Mouse (Mus musculus) cortical plate, adult 2 months (tissue): ENCODE results near the gene Sphkap.

Source experiments
- CTCF ChIP-seq: fragments of 200-500 bp; IDR thresholded peaks from 2 replicates; pipeline ENCODE4 v1.5.1; 2011; ENCODE audit warnings: mild to moderate bottlenecking, control low read depth, low read length; ENCODE audit not compliant: insufficient read depth; ENCODE audit errors: extremely low read depth
- POLR2A ChIP-seq: fragments of 200-500 bp; IDR thresholded peaks from 2 replicates; pipeline ENCODE4 v1.6.1; 2011; ENCODE audit warnings: mild to moderate bottlenecking, low read length, control low read depth; ENCODE audit not compliant: insufficient read depth; ENCODE audit errors: extremely low read depth

DNA sequence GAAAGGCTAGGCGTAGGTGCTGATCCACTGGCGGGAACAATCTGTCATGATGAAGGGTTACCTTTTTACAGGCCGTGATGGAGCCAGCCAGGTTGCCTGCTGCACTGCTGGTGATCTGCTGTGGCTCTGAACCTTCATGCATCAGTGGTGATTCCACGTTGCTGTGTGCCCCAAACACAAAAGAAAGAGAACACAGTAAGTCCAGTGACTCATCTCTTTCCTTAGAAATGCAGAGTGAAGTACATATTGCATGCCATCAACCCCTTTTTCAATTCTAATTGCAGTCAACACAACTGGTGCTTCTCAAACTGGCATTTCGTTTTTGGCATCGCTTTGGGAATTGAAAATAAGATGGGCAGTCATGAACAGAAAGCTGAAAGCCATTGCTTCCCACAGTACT is 45.8 kb downstream of the Sphkap start:
- TF ChIP-seq CTCF, result no peak
- no peak for TF ChIP-seq POLR2A
